Mouse (Mus musculus): ENCODE measurements around the gene Thrap3.

DNA sequence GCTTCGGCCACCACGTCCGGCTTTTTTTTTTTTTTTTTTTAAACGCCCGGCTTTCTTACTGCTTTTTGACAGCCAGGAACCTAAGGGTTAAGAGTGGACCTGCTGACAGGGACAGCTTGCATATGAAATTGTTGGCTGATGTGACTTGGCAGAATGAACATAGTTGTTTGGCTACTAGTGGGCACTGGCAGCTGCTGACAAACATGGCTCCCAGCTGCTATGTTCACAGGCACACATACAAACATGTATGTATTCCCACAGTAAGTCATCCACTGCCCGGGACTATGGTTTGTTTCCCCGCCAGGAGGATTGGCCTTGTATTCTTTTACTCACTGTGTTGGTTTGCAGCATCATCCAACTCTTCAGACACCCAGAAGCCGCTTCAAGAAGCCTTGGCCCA lies 85.4 kb downstream of the Thrap3 start:
- TF ChIP-seq CTCF (IDR thresholded peaks at IDR 0.05; ENCODE audit: borderline replicate concordance, insufficient read depth, low read depth, low read length) (no peak), POLR2A (IDR thresholded peaks at IDR 0.05; ENCODE audit: borderline replicate concordance, insufficient read depth, low read length) (no peak)

Measured in cerebellum, adult 2 months (tissue).